Mouse (Mus musculus) left cerebral cortex, postnatal 14 days (tissue): ENCODE results near the gene Gm47289. TPM values are rescaled to one million over a fixed set of nuclear protein-coding genes. Genes with fewer than 3 reads are reported as not detected.

Experiments
- total RNA-seq, 2 experiments: library from RNA; stranded (reverse); gene quantifications; 2 replicates each; pipeline ENCODE4 v1.2.3; 2021

Gene Gm47289
- total RNA-seq, 2 experiments from 2014 or later: not detected

Other genes starting within 250 kb of the Gm47289 start
- 10 to 100 TPM; 31.5 to 36.6 TPM for gene Ctdspl, start 232.7 kb upstream of the Gm47289 start, total RNA-seq
- gene Vill, start 106.4 kb upstream of the Gm47289 start, total RNA-seq: 1 to 10 TPM; 3.2 to 4.5 TPM
- gene Plcd1, start 65.7 kb upstream of the Gm47289 start, total RNA-seq: 10 to 100 TPM; 11.5 to 12.1 TPM
- 1 to 10 TPM; 1.8 to 3.1 TPM for gene Dlec1, start 56.7 kb upstream of the Gm47289 start, total RNA-seq
- gene Acaa1b, start 2.1 kb upstream of the Gm47289 start, total RNA-seq: 1 to 10 TPM; 1.2 to 2.2 TPM
- under 1 TPM in 1 of 2 experiments, not detected in 1; 0.19 TPM for gene Slc22a13, start 49.9 kb downstream of the Gm47289 start, total RNA-seq
- gene Oxsr1, start 163.3 kb downstream of the Gm47289 start, total RNA-seq: 10 to 100 TPM; 33.2 to 36.4 TPM
- gene Acaa1a, start 180.5 kb downstream of the Gm47289 start, total RNA-seq: 10 to 100 TPM; 67.2 to 73.8 TPM
- 1 to 10 TPM; 5.5 to 5.8 TPM for gene Myd88, start 182.2 kb downstream of the Gm47289 start, total RNA-seq
- gene Xylb, start 198.2 kb downstream of the Gm47289 start, total RNA-seq: 1 to 10 TPM; 3.8 to 3.9 TPM
- not detected for gene Slc22a14, start 206.4 kb downstream of the Gm47289 start, total RNA-seq
- 10 to 100 TPM; 12.7 to 14.6 TPM for gene Acvr2b, start 243.0 kb downstream of the Gm47289 start, total RNA-seq